Mouse (Mus musculus) heart, postnatal 0 days (tissue): ENCODE data around the gene Matk.

Experiments used
- CTCF ChIP-seq: IDR thresholded peaks from 2 replicates; pipeline ENCODE4 v1.5.1; 2016; ENCODE audit warnings: antibody characterized with exemption, control low read depth, low read depth
- EP300 ChIP-seq: IDR thresholded peaks from 2 replicates; pipeline ENCODE4 v1.6.1; 2016; ENCODE audit warnings: antibody characterized with exemption, low read depth

- no peak for TF ChIP-seq CTCF
- no peak for TF ChIP-seq EP300
Observed at GRCm38 (mm10) chr10:81268643-81269412, 16.1 kb downstream of the Matk start.
